Mouse (Mus musculus): ENCODE measurements around the gene Syt6. TPM values are rescaled to one million over a fixed set of nuclear protein-coding genes. Genes with fewer than 3 reads are reported as not detected.
A peak's percentile ranks its signal among the peaks of the same experiment; 100 is the strongest.
"Not testable (repeated sequence)": the region's sequence is repeated elsewhere in the genome, so short reads cannot be mapped to it uniquely, and the experiment has no call there.

Syt6 gene
- total RNA-seq, 4 experiments from 2014 or later: not detected

DNA sequence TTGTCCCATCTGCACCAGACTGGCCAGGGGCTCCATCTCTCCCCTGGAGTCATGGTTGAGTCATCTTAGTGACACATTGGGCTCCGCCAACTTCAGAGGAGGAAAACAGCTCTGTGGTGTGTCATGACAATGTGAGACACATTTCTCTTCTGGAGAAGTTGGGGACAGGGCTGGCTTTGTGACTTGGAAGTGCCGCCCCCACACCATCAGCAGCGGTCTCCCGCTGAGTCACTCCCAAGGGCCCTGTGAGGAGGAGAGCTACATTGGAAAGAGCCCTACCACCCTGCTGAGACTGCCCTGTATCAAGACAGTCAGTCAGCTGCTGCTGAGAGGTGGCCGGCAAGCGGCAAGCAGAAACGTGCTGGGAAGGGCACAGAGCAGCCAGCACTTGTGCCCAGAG lies 26.0 kb downstream of the Syt6 start:
- peak; percentile 21 for DNase-seq (ENCODE audit: low spot score)

DNA sequence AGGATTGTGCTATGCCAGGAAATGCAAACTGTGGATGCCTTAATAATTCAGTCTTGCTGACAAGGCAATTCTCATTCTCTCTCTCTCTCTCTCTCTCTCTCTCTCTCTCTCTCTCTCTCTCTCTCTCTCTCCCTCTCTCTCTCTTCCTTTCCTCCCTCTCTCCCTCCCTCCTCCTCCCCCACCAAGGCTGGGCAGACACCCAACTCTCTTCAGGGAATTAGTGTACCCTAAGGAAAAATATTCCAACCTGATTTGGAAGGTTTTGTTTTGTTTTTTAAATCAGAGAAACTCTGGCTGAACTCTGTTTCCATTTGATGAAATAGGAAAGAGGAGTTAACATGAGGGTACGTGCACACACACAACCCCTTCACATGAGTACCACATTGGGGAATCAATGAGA lies 26.5 kb downstream of the Syt6 start:
- DNase-seq (ENCODE audit: low spot score): no peak

DNA sequence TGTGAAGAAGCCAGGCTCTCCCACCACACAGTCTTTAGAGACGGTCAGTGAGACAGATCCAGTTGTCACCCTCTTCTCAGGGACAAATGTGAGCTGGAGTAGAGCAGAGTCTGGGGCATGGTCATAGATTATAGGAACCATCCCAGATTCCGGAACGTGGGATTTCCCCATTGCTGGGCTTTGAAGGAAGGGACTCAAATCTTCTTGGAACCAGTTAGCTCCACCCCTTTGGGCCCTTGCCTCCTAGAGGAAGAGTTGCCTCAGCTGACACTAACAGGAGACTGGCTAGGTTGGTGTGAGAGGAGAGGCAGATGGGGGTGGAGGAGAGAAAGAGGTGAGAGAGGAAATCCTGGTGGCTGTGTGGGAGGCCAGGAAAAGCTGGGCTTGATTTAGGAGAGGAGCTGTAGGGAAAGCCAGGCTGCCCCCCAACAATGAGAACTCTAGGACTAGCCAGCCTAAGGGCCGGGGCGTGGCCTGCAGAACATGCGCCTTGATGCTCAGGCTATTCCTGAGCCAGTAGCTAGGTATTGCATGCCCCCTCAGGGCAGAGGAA lies 31.1 kb downstream of the Syt6 start:
- DNase-seq (ENCODE audit: low spot score): no peak

DNA sequence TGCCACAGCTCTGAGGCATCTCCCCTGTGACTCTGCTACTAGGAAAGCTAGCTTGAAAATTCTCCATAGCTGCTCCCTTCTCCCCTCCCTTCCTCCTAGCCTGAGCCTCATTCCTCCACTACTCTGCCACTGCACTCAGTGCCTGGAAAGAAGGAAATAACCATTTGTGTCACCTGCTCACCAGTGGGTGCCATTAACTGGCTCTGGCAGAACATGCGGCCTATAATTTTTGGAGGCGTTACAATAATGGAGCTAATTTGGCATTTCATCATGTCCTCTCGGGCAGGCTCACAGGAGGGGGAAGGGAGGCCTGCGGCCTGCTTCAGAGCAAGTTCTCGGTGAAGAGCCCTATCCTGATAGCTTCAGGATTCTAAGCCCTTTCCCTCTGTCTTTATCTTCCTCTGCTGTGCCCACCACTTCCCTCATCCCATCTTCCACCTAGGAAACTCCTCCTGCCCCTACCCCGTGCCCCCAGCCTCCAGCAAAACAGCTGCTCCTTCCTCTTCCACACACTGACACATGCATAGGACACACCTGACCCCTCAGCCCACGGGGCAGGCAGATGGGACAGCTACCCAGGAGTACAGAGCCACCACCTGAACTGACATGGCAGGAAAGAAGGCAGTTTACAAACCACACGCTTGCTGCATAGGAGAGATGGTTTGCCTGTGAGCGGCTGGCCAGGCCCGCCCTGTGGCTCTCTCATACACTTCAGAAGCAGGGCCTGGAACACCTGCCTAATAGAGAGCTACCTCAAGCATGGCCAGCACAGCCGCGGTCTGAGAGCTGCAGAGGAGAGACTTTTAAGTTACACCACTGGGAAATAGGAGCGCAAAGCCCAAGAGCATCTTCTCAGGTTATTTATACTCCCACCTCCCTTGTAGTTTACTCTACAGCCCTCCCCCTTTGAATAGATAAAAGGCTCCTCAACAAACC lies 31.9 kb downstream of the Syt6 start:
- no peak for DNase-seq (ENCODE audit: low spot score)

DNA sequence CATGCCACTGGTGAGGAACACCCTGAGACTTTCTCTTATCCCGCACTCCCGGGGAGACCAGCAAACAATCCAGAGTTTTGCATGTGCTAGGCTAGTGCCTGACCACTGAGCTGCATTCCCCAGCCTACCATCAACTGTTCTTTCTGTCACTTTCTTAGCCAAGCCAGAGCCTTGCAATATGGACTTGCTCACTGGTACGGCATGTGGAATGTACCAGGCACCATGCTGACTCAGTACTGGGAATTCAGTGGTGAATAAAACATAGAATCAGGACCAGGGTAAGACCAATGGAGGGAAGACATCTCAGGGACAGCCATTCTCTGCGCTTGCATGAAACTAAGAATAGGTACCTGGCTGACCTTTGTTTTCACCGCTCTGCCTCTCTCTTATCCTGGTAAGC lies 35.2 kb downstream of the Syt6 start:
- no peak for DNase-seq (ENCODE audit: low spot score)

DNA sequence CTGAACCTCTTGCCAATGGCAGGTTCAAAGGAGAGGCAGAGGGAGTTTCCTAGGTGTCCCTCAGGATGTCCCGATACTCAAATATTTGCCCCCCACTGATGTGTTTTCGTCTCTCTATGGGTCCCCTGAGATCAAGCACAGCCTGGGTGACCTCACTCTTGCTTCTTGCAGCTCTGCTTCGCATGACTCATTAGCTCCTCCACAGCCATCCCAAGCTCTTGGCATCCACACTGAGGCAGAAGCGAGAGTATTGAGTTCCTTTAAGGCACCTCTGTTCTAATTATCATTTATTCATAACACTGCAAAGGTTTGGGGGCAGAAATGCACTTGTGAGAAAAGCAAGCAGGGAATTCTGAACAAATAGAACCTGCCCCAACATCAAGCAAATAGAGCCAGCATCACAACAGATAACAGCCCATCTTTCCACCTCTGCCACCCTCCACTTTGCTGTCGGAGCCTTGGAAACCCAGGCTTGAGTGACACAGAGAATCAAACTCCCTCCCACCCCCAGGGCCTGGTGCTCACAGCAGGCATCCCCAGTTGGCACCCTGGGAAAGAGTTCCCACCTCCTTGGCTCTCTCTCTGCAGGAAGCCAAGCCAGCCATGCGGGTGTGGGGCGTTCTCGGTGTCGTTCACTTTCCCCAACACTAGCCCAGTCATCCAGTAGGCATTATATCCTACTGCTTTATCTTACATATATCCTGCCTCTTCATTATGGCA lies 37.8 kb downstream of the Syt6 start:
- DNase-seq (ENCODE audit: low spot score): no peak

DNA sequence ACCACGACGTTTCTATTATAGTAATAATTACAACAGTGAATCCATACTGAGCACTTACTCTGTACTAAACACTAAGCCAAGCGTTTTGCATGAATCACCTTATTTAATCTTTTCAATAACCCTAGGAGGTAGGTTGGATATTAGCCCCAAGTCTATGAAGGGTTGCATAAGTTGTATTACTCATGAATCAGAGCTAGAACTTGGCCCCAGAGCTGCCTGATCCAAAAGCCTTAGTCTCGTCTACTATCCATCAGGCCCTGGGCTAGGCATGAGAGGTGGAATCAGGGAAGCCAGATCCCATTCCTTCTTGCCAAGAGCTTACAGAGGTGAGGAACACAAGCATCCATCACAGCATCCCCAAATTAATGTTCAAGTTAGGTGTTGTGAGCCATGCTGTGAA lies 40.6 kb downstream of the Syt6 start:
- DNase-seq (ENCODE audit: low spot score): no peak

DNA sequence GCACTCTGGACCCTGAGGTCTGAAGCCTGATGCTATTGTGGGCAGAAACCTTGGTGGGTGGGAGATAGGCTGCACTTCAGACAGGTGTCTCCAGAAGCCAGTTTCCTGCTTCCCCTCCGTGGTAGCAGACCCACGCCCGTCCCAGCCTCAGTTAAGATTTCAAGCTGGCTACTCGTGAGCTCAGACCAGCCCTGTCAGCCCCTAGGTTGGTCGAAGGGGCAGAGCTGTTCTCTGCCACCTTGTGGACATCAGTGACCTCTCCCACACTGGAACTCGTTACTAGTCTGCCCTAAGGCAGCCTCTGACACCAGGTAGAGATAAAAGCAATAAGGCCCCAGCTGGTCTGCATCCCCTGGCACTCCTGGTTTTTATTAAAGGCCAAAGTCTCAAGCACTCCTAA lies 42.0 kb downstream of the Syt6 start:
- no peak for DNase-seq (ENCODE audit: low spot score)

DNA sequence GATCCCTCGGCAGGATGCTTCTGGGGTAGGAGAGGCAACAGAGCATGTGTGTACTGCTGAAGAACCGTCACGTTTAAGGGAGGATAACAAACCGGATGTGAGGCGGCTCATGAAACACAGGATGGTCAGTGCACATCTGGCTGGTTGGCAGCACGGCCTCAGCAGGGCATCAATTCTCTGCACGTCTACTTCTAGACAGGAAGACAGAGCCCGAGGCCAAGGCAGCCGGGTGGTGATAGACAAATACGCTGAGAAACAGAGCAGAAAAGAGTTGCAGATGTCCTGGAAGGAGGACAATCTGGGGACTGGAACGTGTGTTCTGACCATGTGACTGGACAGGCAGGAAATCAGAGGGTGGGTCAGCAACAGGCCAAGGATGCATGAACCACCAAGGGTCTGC lies 45.1 kb downstream of the Syt6 start:
- DNase-seq (ENCODE audit: low spot score): no peak

DNA sequence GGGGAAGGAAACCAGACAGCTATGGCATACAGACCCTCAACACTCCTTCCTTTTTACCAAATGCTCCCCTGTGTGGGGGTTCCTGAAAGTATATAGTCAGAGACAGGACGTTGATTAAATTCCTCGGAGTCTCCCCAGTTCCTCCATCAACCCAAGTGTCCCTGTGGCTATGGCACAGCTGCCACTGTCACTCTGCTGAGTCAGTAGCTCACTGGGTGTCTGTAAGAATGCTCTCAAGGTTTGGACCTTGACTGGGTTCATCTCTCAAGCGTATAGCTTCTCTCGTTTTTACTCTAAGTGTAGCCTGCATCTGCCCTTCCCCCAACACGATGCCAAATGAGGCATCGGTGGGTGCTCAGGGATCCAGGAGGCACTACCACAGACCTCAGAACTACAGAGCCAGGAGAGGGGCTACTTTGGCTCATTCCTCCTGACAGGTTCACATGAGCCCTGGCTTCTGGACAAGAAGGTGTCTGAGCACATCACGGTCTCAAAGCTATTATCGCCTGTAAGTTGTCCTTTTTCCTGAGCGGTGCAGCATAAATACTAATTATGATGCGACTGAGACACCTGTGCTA lies 49.0 kb downstream of the Syt6 start:
- DNase-seq (ENCODE audit: low spot score): no peak

DNA sequence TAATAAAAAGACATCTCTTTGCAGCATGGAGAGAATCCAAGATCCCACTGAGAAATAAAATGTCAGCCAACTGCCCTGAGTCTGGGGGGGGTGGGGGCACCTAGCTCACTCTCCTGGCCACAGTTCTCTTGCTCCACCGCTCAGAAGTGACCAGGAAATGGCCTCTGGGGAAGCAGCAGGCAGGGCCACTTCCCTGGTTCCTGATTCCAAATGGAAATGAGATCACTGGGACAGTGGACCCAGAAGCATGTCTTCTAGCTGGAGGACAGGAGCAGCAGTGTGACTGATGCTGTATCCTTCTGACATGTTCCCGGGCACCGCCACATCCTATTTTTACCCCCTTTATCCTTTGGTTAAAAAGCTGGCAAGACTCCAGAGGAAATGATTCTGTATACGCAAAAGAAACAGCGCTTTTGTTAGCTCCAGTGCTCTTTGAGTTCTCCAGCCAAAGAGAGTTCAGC lies 49.6 kb downstream of the Syt6 start:
- no peak for DNase-seq (ENCODE audit: low spot score)

DNA sequence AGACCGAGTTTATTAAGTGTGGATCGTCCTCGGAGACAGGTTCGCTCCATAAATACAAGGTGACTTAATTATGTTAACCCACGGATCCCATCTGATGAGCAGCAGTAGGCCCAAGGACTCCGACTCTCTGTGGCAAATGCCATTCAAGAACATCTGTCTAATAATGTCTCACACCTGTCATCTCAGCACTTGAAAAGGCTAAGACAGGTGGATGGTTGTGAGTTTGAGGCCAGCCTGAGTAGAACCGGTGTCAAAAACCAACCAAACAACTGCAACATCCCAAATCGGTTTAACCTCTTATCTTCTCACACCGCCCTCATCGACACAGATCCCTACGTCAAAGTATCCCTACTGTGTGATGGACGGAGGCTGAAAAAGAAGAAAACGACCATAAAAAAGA lies 50.1 kb downstream of the Syt6 start:
- no peak for DNase-seq (ENCODE audit: low spot score)

DNA sequence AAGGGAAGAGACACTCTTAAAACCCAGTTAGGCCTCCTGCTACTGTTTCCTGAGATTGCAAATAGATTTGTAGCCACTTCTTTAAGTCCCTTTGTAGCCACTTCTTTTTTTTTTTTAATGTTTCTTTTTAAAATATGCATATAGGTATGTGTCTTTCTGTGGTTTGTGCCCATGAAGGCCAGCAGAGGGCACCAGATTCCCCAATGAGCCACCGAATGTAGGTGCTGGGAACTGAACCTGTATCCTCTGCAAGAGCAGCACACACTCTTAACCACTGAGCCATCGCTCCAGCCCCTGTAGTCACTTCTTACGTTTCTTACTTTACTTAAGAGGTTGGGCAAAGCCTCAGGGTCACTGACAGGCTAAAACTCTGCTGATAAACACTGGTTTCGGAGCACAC lies 51.5 kb downstream of the Syt6 start:
- no peak for DNase-seq (ENCODE audit: low spot score)

DNA sequence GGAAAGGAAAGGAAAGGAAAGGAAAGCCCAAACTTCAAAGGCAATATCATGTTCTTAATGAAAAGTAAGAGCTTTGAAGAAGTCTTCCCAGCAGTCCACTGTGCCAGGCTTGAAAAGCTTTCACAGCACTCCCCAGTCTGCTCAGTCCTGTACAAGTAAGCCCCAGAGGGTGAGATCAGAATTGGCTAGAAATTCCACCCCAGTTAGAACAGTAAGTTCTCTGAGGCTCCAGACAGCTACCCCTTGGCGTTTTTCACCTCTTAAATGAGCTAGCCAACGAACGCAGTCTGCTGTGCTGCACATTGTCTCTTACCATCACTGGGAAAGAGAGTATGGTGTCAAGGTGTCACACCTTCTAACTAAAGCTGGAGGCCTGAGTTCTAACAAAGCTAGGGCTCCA lies 52.6 kb downstream of the Syt6 start:
- DNase-seq (ENCODE audit: low spot score): peak; percentile 28

DNA sequence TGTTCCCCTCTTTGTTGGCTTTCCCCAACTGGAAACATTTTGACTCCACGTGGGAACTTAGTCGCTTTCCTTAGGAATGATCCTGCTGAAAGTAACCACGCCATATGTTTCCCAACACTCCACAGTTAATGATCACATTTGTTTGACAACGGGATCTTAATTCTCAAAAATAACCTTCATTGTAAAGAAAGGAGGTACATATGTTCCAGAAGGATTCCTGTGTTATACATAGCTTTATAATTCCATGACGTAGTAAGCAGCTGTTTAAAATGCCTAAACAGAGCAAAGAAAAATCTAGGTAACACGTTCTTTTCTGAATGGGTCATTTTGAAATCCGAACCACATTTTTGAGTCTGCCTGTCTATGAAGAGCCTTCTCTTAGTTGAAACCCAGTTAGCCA lies 58.1 kb downstream of the Syt6 start:
- DNase-seq (ENCODE audit: low spot score): no peak

DNA sequence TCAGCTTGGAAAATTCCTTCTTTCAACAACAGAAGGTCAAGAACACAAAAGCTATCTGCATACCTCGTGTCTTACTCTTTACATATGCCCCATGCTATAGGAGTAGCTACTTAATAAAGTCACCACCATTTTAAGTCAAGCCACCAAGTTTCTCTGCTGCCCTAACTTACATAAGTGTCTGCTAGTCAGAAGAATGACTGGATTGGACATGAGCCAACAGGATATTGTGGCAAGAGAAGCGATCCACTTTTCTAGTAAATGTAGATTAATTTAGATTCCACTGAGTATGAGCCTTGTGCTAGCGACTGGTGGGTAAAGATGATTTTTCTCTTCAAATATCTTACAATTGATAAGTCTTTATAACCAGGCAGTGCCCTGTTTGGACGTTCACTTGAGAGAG lies 58.8 kb downstream of the Syt6 start:
- DNase-seq (ENCODE audit: low spot score): no peak

DNA sequence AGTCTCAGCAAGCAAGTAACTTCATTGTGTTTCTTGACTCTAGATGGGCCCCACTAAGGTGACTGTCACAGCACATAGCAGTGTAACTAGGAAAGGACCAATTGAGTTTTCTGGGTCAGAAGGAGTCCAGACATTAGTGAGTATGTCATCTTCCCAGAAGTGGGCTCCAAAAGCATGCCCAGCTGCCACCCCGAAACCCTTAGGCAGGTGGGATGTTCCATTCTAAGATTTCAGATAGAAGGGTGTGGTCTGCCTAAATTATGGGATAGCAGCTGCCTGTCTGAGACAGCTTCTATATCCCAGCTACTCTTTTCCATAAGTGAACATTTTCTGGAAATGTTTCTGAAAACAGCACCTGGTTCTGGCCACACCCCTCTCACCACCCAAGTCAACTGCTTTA lies 59.2 kb downstream of the Syt6 start:
- DNase-seq (ENCODE audit: low spot score): no peak

DNA sequence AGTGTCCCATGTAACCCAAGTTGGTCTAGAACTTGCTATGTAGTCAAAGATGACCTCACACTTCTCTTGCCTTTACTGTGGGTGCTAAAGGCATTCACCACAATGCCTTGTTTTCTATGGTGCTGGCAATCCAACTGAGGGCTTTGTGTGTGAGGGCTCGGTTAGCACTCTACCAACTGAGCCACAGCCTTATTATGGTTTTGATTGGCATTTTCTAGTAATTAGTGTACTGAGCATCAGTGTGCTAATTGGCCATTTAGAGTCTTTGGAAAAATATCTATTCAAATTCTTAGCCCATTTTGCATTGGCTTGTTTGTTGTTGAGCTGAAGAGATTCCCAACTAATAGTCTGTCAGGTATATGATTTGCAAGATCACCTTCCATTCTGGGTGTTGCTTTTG lies 62.6 kb downstream of the Syt6 start:
- DNase-seq (ENCODE audit: low spot score): no peak

DNA sequence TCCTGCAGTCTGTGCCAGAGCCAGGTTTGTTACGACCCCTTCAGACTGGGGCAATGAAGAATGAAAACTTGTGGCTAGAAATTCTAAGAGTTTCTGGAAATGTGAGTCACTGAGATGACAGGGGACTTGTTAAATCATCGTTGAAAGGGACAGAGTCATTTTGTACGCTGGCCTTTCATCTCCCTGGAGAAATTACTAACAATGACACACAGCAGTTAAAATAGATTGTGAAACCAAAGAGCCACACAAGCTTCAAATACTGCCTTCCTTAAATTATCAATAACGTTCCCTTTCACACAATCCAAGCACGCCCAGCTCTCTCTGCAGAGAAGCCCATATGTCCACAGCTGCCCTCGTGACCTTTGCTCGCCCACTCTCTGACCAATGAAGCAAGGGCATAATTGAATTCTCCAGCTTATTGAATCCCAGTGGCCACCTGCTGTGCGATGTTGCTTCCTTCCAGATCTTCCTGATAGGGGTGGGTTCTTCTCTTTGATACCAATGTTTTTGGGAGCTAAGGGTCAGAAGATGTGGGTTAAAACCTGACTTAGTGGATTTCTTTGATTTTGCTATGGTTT lies 65.3 kb downstream of the Syt6 start:
- no peak for DNase-seq (ENCODE audit: low spot score)

DNA sequence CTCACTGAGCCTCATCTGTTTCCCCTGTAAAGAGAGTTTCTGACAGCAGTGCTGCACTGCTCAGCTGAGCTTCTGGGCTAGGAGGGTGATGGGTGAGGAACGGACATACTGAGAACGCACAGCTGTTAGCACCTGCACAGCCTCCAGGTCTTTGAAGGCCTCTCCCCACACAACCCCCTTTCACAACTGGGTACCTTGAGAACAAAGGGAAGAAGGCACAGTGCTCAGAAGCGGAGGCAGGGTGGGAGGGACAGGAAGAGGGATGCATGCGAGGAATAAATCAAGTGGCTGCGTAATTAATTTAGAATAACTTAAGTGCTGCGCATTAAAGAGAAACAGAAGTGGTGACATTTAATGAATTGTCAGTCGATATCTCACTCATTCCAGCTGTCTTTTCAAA lies 66.3 kb downstream of the Syt6 start:
- DNase-seq (ENCODE audit: low spot score): no peak

DNA sequence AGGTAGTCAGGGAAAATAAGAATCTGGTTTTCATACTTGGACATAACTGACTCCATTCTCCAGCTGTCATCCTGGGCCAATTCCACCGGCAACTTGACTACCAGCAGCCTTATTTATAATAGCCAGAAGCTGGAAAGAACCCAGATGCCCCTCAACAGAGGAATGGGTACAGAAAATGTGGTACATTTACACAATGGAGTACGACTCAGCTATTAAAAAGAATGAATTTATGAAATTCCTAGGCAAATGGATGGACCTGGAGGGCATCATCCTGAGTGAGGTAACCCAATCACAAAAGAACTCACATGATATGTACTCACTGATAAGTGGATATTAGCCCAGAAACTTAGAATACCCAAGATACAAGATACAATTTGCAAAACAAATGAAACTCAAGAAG lies 70.9 kb downstream of the Syt6 start, which contains the start of gene Atg4a-ps:
Gene Atg4a-ps, minus strand, starts transcription at position 101 of the 400 bp plus-strand sequence.
- not testable (repeated sequence) for DNase-seq (ENCODE audit: low spot score)
